Mouse (Mus musculus) CH12.LX (cell line): ENCODE results near the gene Dclre1b. TPM values are rescaled to one million over a fixed set of nuclear protein-coding genes. Genes with fewer than 3 reads are reported as not detected.

Experiments
- DNase-seq: peaks from one replicate; pipeline ENCODE4 v3.0.0-alpha.2; 2013; ENCODE audit errors: extremely low read depth
- H3K27ac ChIP-seq: 2 replicates; pipeline ENCODE4 v1.5.1; 2012; ENCODE audit warnings: low read depth, mild to moderate bottlenecking, control low read depth, moderate library complexity; ENCODE audit not compliant: insufficient read depth
- H3K27me3 ChIP-seq: replicated peaks from 2 replicates; pipeline ENCODE3; 2012; ENCODE audit warnings: inconsistent platforms
- H3K36me3 ChIP-seq, 2 experiments: replicated peaks in 1 of 2; 2 replicates each; pipeline versions ENCODE3 to v1.6.1; 2012; ENCODE audit warnings: inconsistent platforms in 1 of 2, low read length in 1 of 2, mild to moderate bottlenecking in 1 of 2, mixed read lengths in 1 of 2, moderate library complexity in 1 of 2; ENCODE audit not compliant: control insufficient read depth in 1 of 2, insufficient read depth in 1 of 2
- H3K4me1 ChIP-seq, 2 experiments: 2 replicates each; pipeline ENCODE4 v1.6.1; 2012; ENCODE audit warnings: inconsistent platforms in 1 of 2, moderate library complexity in 1 of 2; ENCODE audit not compliant: insufficient read depth in 2 of 2, control insufficient read depth in 1 of 2
- H3K4me2 ChIP-seq: 2 replicates; pipeline ENCODE4 v1.6.1; 2012; ENCODE audit warnings: low read depth, mild to moderate bottlenecking, control low read depth; ENCODE audit not compliant: poor library complexity, insufficient read depth, severe bottlenecking
- H3K4me3 ChIP-seq, 3 experiments: fragments of 150-350 bp in 1 of 3; sonication (generic) in 1 of 3; replicated peaks in 1 of 3; 2 replicates each; pipeline versions ENCODE3 to v1.5.1; 2011 to 2012; ENCODE audit warnings: low read depth in 2 of 3, low read length in 2 of 3, mild to moderate bottlenecking in 2 of 3, moderate library complexity in 2 of 3, control low read depth in 1 of 3, improper control_type of control experiment in 1 of 3, inconsistent platforms in 1 of 3, mixed read lengths in 1 of 3; ENCODE audit not compliant: poor library complexity in 1 of 3
- H3K79me2 ChIP-seq: replicated peaks from 2 replicates; pipeline ENCODE4 v1.6.1; 2012; ENCODE audit warnings: mild to moderate bottlenecking, moderate library complexity; ENCODE audit not compliant: control insufficient read depth, poor library complexity, insufficient read depth, severe bottlenecking; ENCODE audit errors: extremely low read depth
- H3K9ac ChIP-seq: 2 replicates; pipeline ENCODE4 v1.6.1; 2012; ENCODE audit warnings: low read depth, mild to moderate bottlenecking, control low read depth, moderate library complexity; ENCODE audit not compliant: insufficient read depth
- H3K9me3 ChIP-seq: replicated peaks from 2 replicates; pipeline ENCODE3; 2012; ENCODE audit warnings: low read length, inconsistent platforms, mixed read lengths
- BHLHE40 ChIP-seq: IDR thresholded peaks from 2 replicates; pipeline ENCODE4 v1.6.1; 2011; ENCODE audit warnings: mild to moderate bottlenecking, low read depth, low read length, improper control_type of control experiment
- CHD2 ChIP-seq: IDR thresholded peaks from 2 replicates; pipeline ENCODE4 v1.6.1; 2011; ENCODE audit warnings: low read length, improper control_type of control experiment
- CTCF ChIP-seq, 2 experiments: IDR thresholded peaks in 1 of 2; conservative IDR thresholded peaks in 1 of 2; 2 replicates each; pipeline ENCODE4 v1.5.1; 2011 to 2012; ENCODE audit warnings: low read depth in 2 of 2, low read length in 2 of 2, improper control_type of control experiment in 1 of 2, inconsistent platforms in 1 of 2, mild to moderate bottlenecking in 1 of 2, moderate library complexity in 1 of 2
- E2F4 ChIP-seq: IDR thresholded peaks from 2 replicates; pipeline ENCODE4 v1.6.1; 2011; ENCODE audit warnings: low read depth, low read length, improper control_type of control experiment; ENCODE audit not compliant: insufficient replicate concordance
- ELF1 ChIP-seq: IDR thresholded peaks from 2 replicates; pipeline ENCODE4 v1.6.1; 2014; ENCODE audit warnings: low read depth, mild to moderate bottlenecking, inconsistent platforms, low read length, improper control_type of control experiment
- ETS1 ChIP-seq: conservative IDR thresholded peaks from 2 replicates; pipeline ENCODE4 v1.6.1; 2012; ENCODE audit warnings: low read depth, mild to moderate bottlenecking, inconsistent platforms, low read length, improper control_type of control experiment, moderate library complexity
- HCFC1 ChIP-seq: IDR thresholded peaks from 2 replicates; pipeline ENCODE4 v1.6.1; 2012; ENCODE audit warnings: low read depth, mild to moderate bottlenecking, inconsistent platforms, low read length, improper control_type of control experiment
- IRF4 ChIP-seq: IDR thresholded peaks from 2 replicates; pipeline ENCODE4 v1.6.1; 2014; ENCODE audit warnings: low read depth, mild to moderate bottlenecking, inconsistent platforms, low read length, improper control_type of control experiment
- JUND ChIP-seq: conservative IDR thresholded peaks from 2 replicates; pipeline ENCODE4 v1.6.1; 2011; ENCODE audit warnings: low read depth, low read length, improper control_type of control experiment
- KAT2A ChIP-seq: IDR thresholded peaks from 2 replicates; pipeline ENCODE4 v1.6.1; 2012; ENCODE audit warnings: low read length, improper control_type of control experiment, inconsistent platforms; ENCODE audit not compliant: insufficient replicate concordance
- MAX ChIP-seq: IDR thresholded peaks from 2 replicates; pipeline ENCODE4 v1.6.1; 2011; ENCODE audit warnings: low read length, improper control_type of control experiment
- MAZ ChIP-seq: IDR thresholded peaks from 2 replicates; pipeline ENCODE4 v1.6.1; 2012; ENCODE audit warnings: low read depth, mild to moderate bottlenecking, inconsistent platforms, low read length, improper control_type of control experiment, moderate library complexity
- MEF2A ChIP-seq: IDR thresholded peaks from 2 replicates; pipeline ENCODE4 v1.6.1; 2014; ENCODE audit warnings: low read depth, mild to moderate bottlenecking, inconsistent platforms, low read length, improper control_type of control experiment, borderline replicate concordance
- MXI1 ChIP-seq: IDR thresholded peaks from 2 replicates; pipeline ENCODE4 v1.6.1; 2011; ENCODE audit warnings: mild to moderate bottlenecking, low read depth, low read length, improper control_type of control experiment
- MYC ChIP-seq: IDR thresholded peaks from 2 replicates; pipeline ENCODE4 v1.6.1; 2011; ENCODE audit warnings: low read depth, mild to moderate bottlenecking, improper control_type of control experiment, low read length
- NELFE ChIP-seq: IDR thresholded peaks from 2 replicates; pipeline ENCODE4 v1.6.1; 2011; ENCODE audit warnings: low read depth, low read length, improper control_type of control experiment
- NRF1 ChIP-seq: IDR thresholded peaks from 2 replicates; pipeline ENCODE4 v1.6.1; 2014; ENCODE audit warnings: low read depth, mild to moderate bottlenecking, inconsistent platforms, low read length, improper control_type of control experiment, moderate library complexity
- POLR2A ChIP-seq: IDR thresholded peaks from 2 replicates; pipeline ENCODE4 v1.6.1; 2011; ENCODE audit warnings: low read depth, mild to moderate bottlenecking, improper control_type of control experiment, low read length
- RCOR1 ChIP-seq: conservative IDR thresholded peaks from 2 replicates; pipeline ENCODE4 v1.6.1; 2012; ENCODE audit warnings: low read depth, mild to moderate bottlenecking, inconsistent platforms, low read length, improper control_type of control experiment
- SIN3A ChIP-seq: IDR thresholded peaks from 2 replicates; pipeline ENCODE4 v1.6.1; 2012; ENCODE audit warnings: low read length, improper control_type of control experiment, inconsistent platforms
- SMC3 ChIP-seq: IDR thresholded peaks from 2 replicates; pipeline ENCODE4 v1.6.1; 2011; ENCODE audit warnings: low read depth, low read length, improper control_type of control experiment
- TBP ChIP-seq: conservative IDR thresholded peaks from 2 replicates; pipeline ENCODE4 v1.6.1; 2011; ENCODE audit warnings: low read depth, low read length, improper control_type of control experiment
- TCF12 ChIP-seq: IDR thresholded peaks from 2 replicates; pipeline ENCODE4 v1.6.1; 2014; ENCODE audit warnings: low read depth, mild to moderate bottlenecking, inconsistent platforms, low read length, improper control_type of control experiment
- UBTF ChIP-seq: IDR thresholded peaks from 2 replicates; pipeline ENCODE4 v1.6.1; 2012; ENCODE audit warnings: low read depth, mild to moderate bottlenecking, inconsistent platforms, low read length, improper control_type of control experiment, moderate library complexity
- ZC3H11A ChIP-seq: IDR thresholded peaks from 2 replicates; pipeline ENCODE4 v1.6.1; 2012; ENCODE audit warnings: low read depth, mild to moderate bottlenecking, inconsistent platforms, low read length, improper control_type of control experiment
- ZKSCAN1 ChIP-seq: IDR thresholded peaks from 2 replicates; pipeline ENCODE4 v1.6.1; 2012; ENCODE audit warnings: low read depth, inconsistent platforms, low read length, improper control_type of control experiment, borderline replicate concordance
- ZMIZ1 ChIP-seq: IDR thresholded peaks from 2 replicates; pipeline ENCODE4 v1.6.1; 2012; ENCODE audit warnings: low read depth, mild to moderate bottlenecking, inconsistent platforms, low read length, improper control_type of control experiment
- ZNF384 ChIP-seq: IDR thresholded peaks from 2 replicates; pipeline ENCODE4 v1.6.1; 2012; ENCODE audit warnings: low read depth, low read length, improper control_type of control experiment, inconsistent platforms
- dilution Hi-C: fragments of 300-500 bp; cut with MboI; formaldehyde crosslinking; loops from 2 replicates; pipeline ENCODE4 v1.14.3; 2020; ENCODE audit warnings: low sequenced_read_pairs; ENCODE audit not compliant: extremely low pct_unique_long_range_greater_than_20kb, extremely low pct_ligation_motif_present
- in situ Hi-C: fragments of 300-500 bp; cut with MboI; formaldehyde crosslinking; loops from 3 replicates; pipeline ENCODE4 v1.14.3; 2019; ENCODE audit warnings: low sequenced_read_pairs, low pct_ligation_motif_present, low pct_unique_long_range_greater_than_20kb, mixed read lengths
- polyA plus RNA-seq: library from polyadenylated mRNA; unstranded; fragments of >175 nt; gene quantifications from 2 replicates; pipeline ENCODE4 v1.2.1, GENCODE M21; 2012; ENCODE audit warnings: low read depth; ENCODE audit not compliant: insufficient read length
- total RNA-seq, 2 experiments: library from RNA; depleted of rRNA; stranded (reverse); fragments of 300-350 nt in 1 of 2; fragments of >200 nt in 1 of 2; gene quantifications; 2 replicates each; pipeline ENCODE4 v1.2.3; 2012 to 2014

Gene Dclre1b
- total RNA-seq (2012; rRNA removed) (16.7 and 18.5 TPM in 2 replicates), total RNA-seq (2014; rRNA removed) (9.1 and 10.2 TPM in 2 replicates), polyA plus RNA-seq (32.2 and 32.5 TPM in 2 replicates)

- no peaks in the 10 kb centered on the region for H3K9me3 ChIP-seq
- no peaks in the 10 kb centered on the region for H3K27me3 ChIP-seq
- H3K79me2 ChIP-seq, result peaks cover 50% of the 10 kb centered on the region
- DNase-seq, result peak; percentile 92
- dilution Hi-C loops (no loop called here), in situ Hi-C loops (no loop called here)
- peaks cover 25 to 60% of the 10 kb centered on the region in 2 experiments for H3K36me3 ChIP-seq
- H3K4me2 ChIP-seq, result peak within 1 kb of the TSS; percentile 83
- peak within 1 kb of the TSS; percentile 37; the same call in 1 of the 2 replicates for H3K27ac ChIP-seq
- TF ChIP-seq CTCF (conservative IDR thresholded peaks at IDR 0.05 in 1 of 2, IDR thresholded peaks at IDR 0.05 in 1 of 2; ENCODE audit: low read depth in 2 of 2, low read length in 2 of 2) (no peak), NELFE (peak; percentile 63), ZNF384 (no peak), ETS1 (0 out of 2 replicates have a peak, but pooled peaks have one; percentile 16), ZC3H11A (no peak), NRF1 (peak; percentile 88), TBP (peak; percentile 44; the same call in 1 of the 2 replicates), RCOR1 (no peak), POLR2A (peak; percentile 79), MXI1 (peak; percentile 95), HCFC1 (peak; percentile 85), ZMIZ1 (peak; percentile 47), UBTF (no peak), KAT2A (0 out of 2 replicates have a peak, but pooled peaks have one; percentile 69), MEF2A (peak; percentile 79; the same call in 1 of the 2 replicates), MAZ (peak; percentile 93), SMC3 (peak; percentile 16), JUND (no peak), TCF12 (peak; percentile 78), E2F4 (peak; percentile 75; the same call in 1 of the 2 replicates), IRF4 (peak; percentile 84), ZKSCAN1 (no peak), BHLHE40 (peak; percentile 59; the same call in 1 of the 2 replicates), CHD2 (peak; percentile 95), MAX (peak; percentile 70; the same call in 1 of the 2 replicates), SIN3A (peak; percentile 97), ELF1 (peak; percentile 90), MYC (peak; percentile 73)
- H3K9ac ChIP-seq, result peak within 1 kb of the TSS; percentile 86
- H3K4me3 ChIP-seq, result peak within 1 kb of the TSS; percentile 88 to 98 (median 90)
- peaks cover 8 to 57% of the 10 kb centered on the region in 2 experiments; a peak in 3 of 4 replicates for H3K4me1 ChIP-seq
Measured at GRCm38 (mm10) chr3:103808891-103809798, at the start of gene Dclre1b, which contains the start of the genes Ap4b1 and Gm43064. Gene Dclre1b (minus strand): TSS chr3:103809444. Gene Ap4b1 (plus strand): TSS chr3:103809520. Gene Gm43064 (plus strand): TSS chr3:103809573.
